Mouse (Mus musculus) stomach, postnatal 0 days (tissue): ENCODE data around the gene Rasgef1c. TPM values are rescaled to one million over a fixed set of nuclear protein-coding genes. Genes with fewer than 3 reads are reported as not detected.

Source experiments
- ATAC-seq: fragments of 200-750 bp; cut with Nextera tagmentation; 2 replicates; pipeline ENCODE4 v1.8.0; 2017; ENCODE audit not compliant: low FRiP score, low TSS enrichment
- DNase-seq: peaks from one replicate; pipeline ENCODE4 v3.0.0-alpha.2; 2016; ENCODE audit warnings: low spot score
- H3K27ac ChIP-seq: fragments of 300-500 bp; sonication (generic); replicated peaks from 2 replicates; pipeline ENCODE4 v1.5.1; 2014; ENCODE audit warnings: mild to moderate bottlenecking, control low read depth
- H3K27me3 ChIP-seq: fragments of 300-500 bp; sonication (generic); 2 replicates; pipeline ENCODE4 v1.6.1; 2014; ENCODE audit warnings: low read length; ENCODE audit not compliant: control insufficient read depth, insufficient read depth
- H3K36me3 ChIP-seq: fragments of 300-500 bp; sonication (generic); 2 replicates; pipeline ENCODE4 v1.6.1; 2014; ENCODE audit warnings: low read length, mixed read lengths; ENCODE audit not compliant: control insufficient read depth, insufficient read depth
- H3K4me1 ChIP-seq: fragments of 300-500 bp; sonication (generic); replicated peaks from 2 replicates; pipeline ENCODE4 v1.6.1; 2014; ENCODE audit warnings: antibody characterized with exemption; ENCODE audit not compliant: control insufficient read depth, insufficient read depth
- H3K4me2 ChIP-seq: fragments of 300-500 bp; sonication (generic); replicated peaks from 2 replicates; pipeline ENCODE4 v1.6.1; 2014; ENCODE audit warnings: low read depth, mild to moderate bottlenecking, control low read depth, moderate library complexity
- H3K4me3 ChIP-seq: fragments of 300-500 bp; sonication (generic); 2 replicates; pipeline ENCODE4 v1.5.1; 2014; ENCODE audit warnings: low read depth, low read length, control low read depth
- H3K9ac ChIP-seq: fragments of 300-500 bp; sonication (generic); 2 replicates; pipeline ENCODE4 v1.6.1; 2014; ENCODE audit warnings: mild to moderate bottlenecking, low read length, control low read depth, mixed read lengths
- H3K9me3 ChIP-seq: fragments of 300-500 bp; sonication (generic); 2 replicates; pipeline ENCODE4 v1.6.1; 2016; ENCODE audit warnings: low read length; ENCODE audit not compliant: control insufficient read depth
- CTCF ChIP-seq: IDR thresholded peaks from 2 replicates; pipeline ENCODE4 v1.5.1; 2016; ENCODE audit warnings: antibody characterized with exemption, low read depth, mild to moderate bottlenecking, moderate library complexity
- EP300 ChIP-seq: optimal IDR thresholded peaks from 2 replicates; pipeline ENCODE3; 2016; ENCODE audit warnings: antibody characterized with exemption
- WGBS: fragments of 180-500 bp; shearing (Covaris S2); extraction: QIAGEN DNeasy Blood & Tissue Kit; methylation state at CpG from one replicate; pipeline ENCODE4 v1.1.7; 2014; 5-methylcytosine and 5-hydroxymethylcytosine counted together
- polyA plus RNA-seq: library from polyadenylated mRNA; unstranded; fragments of >200 nt; fragmentation: Nextera tagmentation; extraction: Ambion mirVana; gene quantifications from 2 replicates; pipeline ENCODE4 v1.2.1, GENCODE M21; 2015

Rasgef1c gene
- polyA plus RNA-seq, 1 experiment from 2014 or later, result 0.74 TPM

- TF ChIP-seq CTCF (no peak), EP300 (no peak)
- 75% methylated on average over 5 of the region's 5 CpGs for WGBS
Measured at GRCm38 (mm10) chr11:50016503-50016902, 114.9 kb downstream of the Rasgef1c start.

DNA sequence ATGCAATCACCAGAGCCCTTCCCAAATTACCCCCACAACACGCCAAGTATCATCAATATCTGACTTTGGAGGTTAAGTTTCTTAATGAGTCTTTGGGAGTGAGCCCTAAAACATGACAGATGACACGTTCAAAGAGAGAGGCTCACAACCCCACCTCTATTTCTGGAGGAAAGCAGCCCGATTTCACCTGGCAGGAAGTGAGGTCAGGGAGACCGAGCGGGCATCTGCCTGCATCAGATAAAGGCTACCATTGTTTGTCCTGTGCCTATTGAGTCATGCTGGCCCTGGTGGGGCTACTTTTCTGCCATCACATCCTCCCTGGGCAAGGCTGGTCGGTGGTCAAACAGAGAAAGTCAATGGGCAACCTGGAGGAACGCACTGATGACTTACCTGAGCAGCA is 115.9 kb downstream of the Rasgef1c start:
- Histone ChIP-seq H3K27me3 (no peaks in the 10 kb centered on the region), H3K9me3 (no peaks in the 10 kb centered on the region), H3K4me1 (no peaks in the 10 kb centered on the region), H3K4me3 (no peak overlapping the region), H3K36me3 (no peaks in the 10 kb centered on the region), H3K4me2 (no peak overlapping the region), H3K27ac (no peak overlapping the region), H3K9ac (no peak overlapping the region)
- ATAC-seq (no peak), DNase-seq (no peak)
- no peak for TF ChIP-seq CTCF
- no peak for TF ChIP-seq EP300
- WGBS, result 65% methylated on average over 7 of the region's 7 CpGs

More at GRCm38 (mm10) chr11:50016503-50016902, 114.9 kb downstream of the Rasgef1c start:
- Histone ChIP-seq H3K4me2 (no peak overlapping the region), H3K27ac (no peak overlapping the region), H3K4me1 (no peaks in the 10 kb centered on the region), H3K9ac (no peak overlapping the region), H3K36me3 (no peaks in the 10 kb centered on the region), H3K27me3 (no peaks in the 10 kb centered on the region), H3K4me3 (no peak overlapping the region), H3K9me3 (no peaks in the 10 kb centered on the region)
- DNase-seq (no peak), ATAC-seq (no peak)

DNA sequence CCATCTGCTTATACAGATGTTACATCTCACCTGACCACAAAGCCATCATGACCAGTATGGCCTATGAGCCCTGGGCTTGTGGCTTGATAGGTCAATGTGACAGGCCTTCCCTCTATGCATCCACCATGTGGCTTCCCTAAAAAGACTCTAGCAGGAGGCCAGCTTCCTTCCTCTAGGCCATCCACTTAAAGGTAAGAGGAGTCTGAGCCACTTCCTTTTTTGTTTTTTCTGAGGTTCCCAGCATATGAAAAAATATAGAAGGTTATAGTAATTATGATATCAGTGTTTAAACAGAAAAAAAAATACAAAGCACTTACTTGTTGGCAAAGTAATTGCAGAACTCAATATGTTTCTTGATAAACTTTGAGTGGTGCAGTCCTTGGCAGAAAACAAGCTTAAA is 117.2 kb downstream of the Rasgef1c start:
- Histone ChIP-seq H3K36me3 (no peaks in the 10 kb centered on the region), H3K4me1 (no peaks in the 10 kb centered on the region), H3K9me3 (no peaks in the 10 kb centered on the region), H3K4me3 (no peak overlapping the region), H3K27ac (no peak overlapping the region), H3K9ac (no peak overlapping the region), H3K27me3 (no peaks in the 10 kb centered on the region), H3K4me2 (no peak overlapping the region)
- ATAC-seq, result no peak
- no peak for DNase-seq
- no peak for TF ChIP-seq CTCF
- TF ChIP-seq EP300, result no peak

DNA sequence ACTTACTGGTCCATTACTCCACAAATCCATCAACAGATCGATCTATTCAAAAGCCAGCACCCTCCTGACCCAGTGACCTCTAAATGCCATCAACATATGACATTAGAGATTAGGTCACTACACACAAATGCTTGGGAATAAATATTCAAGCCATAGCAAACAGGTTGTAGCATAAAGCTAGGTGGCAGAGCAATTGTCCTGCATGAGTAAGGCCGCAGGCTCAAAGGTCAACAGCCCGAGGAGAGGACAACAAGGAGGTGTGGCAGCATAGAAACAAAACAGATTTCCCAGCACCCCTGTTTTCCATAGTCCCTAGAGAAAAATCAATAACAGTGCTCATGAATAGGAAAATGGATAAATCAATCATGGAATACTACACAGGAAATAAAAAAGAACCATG is 120.5 kb downstream of the Rasgef1c start:
- Histone ChIP-seq H3K4me1 (no peaks in the 10 kb centered on the region), H3K36me3 (no peaks in the 10 kb centered on the region), H3K27ac (no peak overlapping the region), H3K4me3 (no peak overlapping the region), H3K4me2 (no peak overlapping the region), H3K9me3 (no peaks in the 10 kb centered on the region), H3K27me3 (no peaks in the 10 kb centered on the region), H3K9ac (no peak overlapping the region)
- ATAC-seq (no peak), DNase-seq (no peak)
- WGBS, result 58% methylated on average over 3 of the region's 3 CpGs
- TF ChIP-seq EP300 (no peak), CTCF (no peak)

DNA sequence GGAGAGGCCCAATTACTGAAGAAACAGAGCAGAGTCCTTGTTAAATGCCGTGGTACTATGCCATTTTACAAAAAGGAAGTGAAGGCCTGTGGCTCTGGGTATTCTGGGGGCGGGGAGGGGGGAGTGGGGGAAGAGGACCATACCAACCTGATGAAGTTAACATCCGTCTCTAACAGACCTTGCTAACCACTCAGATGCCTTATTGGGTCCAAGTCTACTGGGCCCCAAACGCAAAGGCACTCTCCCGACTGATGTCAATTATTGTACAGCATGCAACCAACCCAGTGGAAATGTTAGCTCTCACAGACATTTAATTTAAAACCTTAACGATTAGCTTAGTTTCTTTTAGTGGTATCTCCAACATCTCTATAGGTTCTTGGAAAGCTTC is 122.8 kb downstream of the Rasgef1c start:
- H3K27ac ChIP-seq, result no peak overlapping the region
- H3K9ac ChIP-seq, result peak overlapping the region; percentile 90; the same call in 1 of the 2 replicates
- H3K4me3 ChIP-seq, result peak overlapping the region; percentile 95
- ATAC-seq (no peak), DNase-seq (no peak)
- TF ChIP-seq EP300 (no peak), CTCF (no peak)
- H3K4me1 ChIP-seq, result no peaks in the 10 kb centered on the region
- no peaks in the 10 kb centered on the region for H3K36me3 ChIP-seq
- H3K4me2 ChIP-seq, result peak overlapping the region; percentile 87
- H3K9me3 ChIP-seq, result no peaks in the 10 kb centered on the region
- H3K27me3 ChIP-seq, result no peaks in the 10 kb centered on the region
- WGBS, result 60% methylated on average over 6 of the region's 6 CpGs

- Histone ChIP-seq H3K9me3 (no peaks in the 10 kb centered on the region), H3K27me3 (no peaks in the 10 kb centered on the region), H3K4me1 (no peaks in the 10 kb centered on the region), H3K27ac (peak within 1 kb of the TSS; percentile 91), H3K9ac (peak within 1 kb of the TSS; percentile 90), H3K4me3 (peak within 1 kb of the TSS; percentile 95), H3K4me2 (peak within 1 kb of the TSS; percentile 87), H3K36me3 (no peaks in the 10 kb centered on the region)
- peak; percentile 94 for ATAC-seq
- WGBS, result 1% methylated on average over 45 of the region's 129 CpGs
- no peak for TF ChIP-seq EP300
- no peak; the same call in 1 of the 2 replicates for TF ChIP-seq CTCF
- peak; percentile 93 for DNase-seq
Measured at GRCm38 (mm10) chr11:50024833-50025720, 123.4 kb downstream of the Rasgef1c start, which contains the start of gene Rnf130. Gene Rnf130 (plus strand): TSS chr11:50025346.
